In the genomic region with DNA sequence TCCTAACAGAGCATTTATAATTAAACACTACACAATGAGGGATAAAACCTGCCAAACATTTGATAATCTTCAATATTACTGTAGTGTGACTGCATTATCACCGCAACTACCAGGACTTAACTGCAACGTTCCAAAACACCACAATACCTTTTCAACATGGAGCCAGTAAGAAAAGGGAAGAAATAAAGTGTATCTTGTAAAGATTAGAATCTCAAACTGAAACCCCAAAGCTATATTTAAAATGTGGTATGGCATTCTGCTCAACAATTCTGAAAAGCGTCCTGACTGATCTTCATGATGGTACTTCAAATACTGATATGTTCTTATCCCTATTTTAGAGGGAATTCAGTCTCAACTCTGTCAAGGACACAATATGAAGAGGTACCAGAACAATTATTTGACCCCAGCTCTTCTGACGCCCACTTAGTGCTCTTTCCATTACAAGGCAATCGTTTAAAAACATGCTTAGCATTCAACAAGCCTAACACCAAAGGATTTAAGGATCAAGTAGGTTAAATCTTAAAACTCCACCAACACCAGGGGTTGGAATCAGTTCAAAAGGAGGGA, we compare ENCODE assay signal across 10 mouse cellular contexts. TPM values are rescaled to one million over a fixed set of nuclear protein-coding genes. Genes with fewer than 3 reads are reported as not detected.
DNase-seq lines count a peak whose midpoint lies in the region; ATAC-seq lines count a peak whose summit lies in the region.
"Had no signal": no experiment of that assay in that cellular context is flagged by ENCODE, and none has a peak within 500 bp of the region (broad histone marks: within the 10 kb centered on the region; RNA-seq: fewer than 3 reads in every experiment).

No protein-coding gene starts in this region.

- no peaks in the 10 kb centered on the region for H3K36me3 ChIP-seq in heart, embryonic 14.5 days (ENCODE audit: control insufficient read depth, insufficient read depth, low read length)
- no peaks in the 10 kb centered on the region for H3K36me3 ChIP-seq in embryonic facial prominence, embryonic 13.5 days
- H3K36me3 ChIP-seq in hindbrain, embryonic 16.5 days (ENCODE audit: control insufficient read depth, insufficient read depth, low read length): no peaks in the 10 kb centered on the region
- H3K36me3 ChIP-seq in midbrain, embryonic 14.5 days (ENCODE audit: control insufficient read depth, insufficient read depth, low read length): no peaks in the 10 kb centered on the region

- peaks cover 7 to 14% of the 10 kb centered on the region in 2 experiments for H3K4me1 ChIP-seq in heart, embryonic 14.5 days (ENCODE audit: control insufficient read depth in 2 of 2, insufficient read depth in 2 of 2, low read length in 2 of 2)
- H3K4me1 ChIP-seq in embryonic facial prominence, embryonic 13.5 days: peaks cover 17% of the 10 kb centered on the region
- H3K4me1 ChIP-seq in hindbrain, embryonic 16.5 days (ENCODE audit: control insufficient read depth, insufficient read depth, low read depth, low read length): peaks cover 12% of the 10 kb centered on the region
- 0 out of 2 replicates have a peak, but pooled peaks cover 4% of the 10 kb centered on the region for H3K4me1 ChIP-seq in midbrain, embryonic 14.5 days (ENCODE audit: control insufficient read depth, insufficient read depth, low read length)

- peak overlapping the region in 1 of 2 experiments; percentile 78; a peak in 2 of 4 replicates for H3K4me3 ChIP-seq in heart, embryonic 14.5 days (ENCODE audit: control insufficient read depth in 1 of 2, insufficient read depth in 1 of 2, low read depth in 1 of 2, low read length in 2 of 2)
- peak overlapping the region; percentile 83 for H3K4me3 ChIP-seq in embryonic facial prominence, embryonic 13.5 days
- peak overlapping the region; percentile 89 for H3K4me3 ChIP-seq in hindbrain, embryonic 16.5 days (ENCODE audit: low read length)
- H3K4me3 ChIP-seq in midbrain, embryonic 14.5 days (replicated peaks; ENCODE audit: low read depth, low read length): peak overlapping the region; percentile 68

- WGBS in heart, embryonic 14.5 days: 41% methylated on average over 5 of the region's 5 CpGs
- WGBS in embryonic facial prominence, embryonic 13.5 days: 58% methylated on average over 5 of the region's 5 CpGs
- 52% methylated on average over 5 of the region's 5 CpGs for WGBS in hindbrain, embryonic 16.5 days
- WGBS in midbrain, embryonic 14.5 days: 48% methylated on average over 5 of the region's 5 CpGs

- H3K9me3 ChIP-seq in heart, embryonic 14.5 days (ENCODE audit: control insufficient read depth, low read length): no peaks in the 10 kb centered on the region
- H3K9me3 ChIP-seq in embryonic facial prominence, embryonic 13.5 days: no peaks in the 10 kb centered on the region
- no peaks in the 10 kb centered on the region for H3K9me3 ChIP-seq in hindbrain, embryonic 16.5 days (ENCODE audit: control insufficient read depth, low read length)
- no peaks in the 10 kb centered on the region for H3K9me3 ChIP-seq in midbrain, embryonic 14.5 days (ENCODE audit: control insufficient read depth, low read length)

- ATAC-seq in heart, embryonic 14.5 days (ENCODE audit: insufficient number of reproducible peaks, insufficient read depth, low FRiP score, low read depth): no peak
- no peak for ATAC-seq in embryonic facial prominence, embryonic 13.5 days (ENCODE audit: insufficient number of reproducible peaks, insufficient read depth, low FRiP score, low TSS enrichment, low read depth)
- ATAC-seq in hindbrain, embryonic 16.5 days: no peak
- ATAC-seq in midbrain, embryonic 14.5 days (ENCODE audit: low FRiP score, low TSS enrichment): no peak

- no peaks in the 10 kb centered on the region for H3K27me3 ChIP-seq in heart, embryonic 14.5 days (ENCODE audit: control insufficient read depth, insufficient read depth, low read length)
- peaks cover 32% of the 10 kb centered on the region for H3K27me3 ChIP-seq in embryonic facial prominence, embryonic 13.5 days
- H3K27me3 ChIP-seq in hindbrain, embryonic 16.5 days (replicated peaks; ENCODE audit: control insufficient read depth, insufficient read depth, low read length): 0 out of 2 replicates have a peak, but pooled peaks cover 2% of the 10 kb centered on the region
- peaks cover 3% of the 10 kb centered on the region; the same call in 1 of the 2 replicates for H3K27me3 ChIP-seq in midbrain, embryonic 14.5 days (ENCODE audit: control insufficient read depth, insufficient read depth, low read length)

- H3K4me2 ChIP-seq in heart, embryonic 14.5 days (ENCODE audit: low read length): peak overlapping the region; percentile 91
- H3K4me2 ChIP-seq in embryonic facial prominence, embryonic 13.5 days: peak overlapping the region; percentile 90
- peak overlapping the region; percentile 68 for H3K4me2 ChIP-seq in hindbrain, embryonic 16.5 days (ENCODE audit: low read length)
- H3K4me2 ChIP-seq in midbrain, embryonic 14.5 days (ENCODE audit: low read length): peak overlapping the region; percentile 75

- H3K27ac ChIP-seq in heart, embryonic 14.5 days (replicated peaks in 1 of 2; ENCODE audit: control insufficient read depth in 1 of 2, insufficient read depth in 1 of 2, low read depth in 2 of 2, low read length in 2 of 2): no peak overlapping the region
- no peak overlapping the region for H3K27ac ChIP-seq in embryonic facial prominence, embryonic 13.5 days
- no peak overlapping the region for H3K27ac ChIP-seq in hindbrain, embryonic 16.5 days (ENCODE audit: low read depth, low read length)
- no peak overlapping the region for H3K27ac ChIP-seq in midbrain, embryonic 14.5 days (replicated peaks; ENCODE audit: low read depth, low read length)

- DNase-seq in heart, adult 8-10 months (ENCODE audit: low spot score): no peak
- no peak for DNase-seq in midbrain, embryonic 14.5 days
- no peak for DNase-seq in urinary bladder, postnatal 36 days (ENCODE audit: low spot score in 2 of 2)
- DNase-seq in B cell, adult 2 months: no peak
- DNase-seq in retina, postnatal 1 day: no peak
- DNase-seq: cerebellum, adult 18-20 months; kidney, adult 9 months had no signal

- H3K9ac ChIP-seq in heart, embryonic 14.5 days (ENCODE audit: low read length): peak overlapping the region; percentile 92
- 0 out of 2 replicates have a peak overlapping the region, but pooled peaks have one; percentile 85 for H3K9ac ChIP-seq in embryonic facial prominence, embryonic 13.5 days
- H3K9ac ChIP-seq in hindbrain, embryonic 16.5 days (ENCODE audit: low read depth, low read length): 0 out of 2 replicates have a peak overlapping the region, but pooled peaks have one; percentile 1
- peak overlapping the region; percentile 87; the same call in 1 of the 2 replicates for H3K9ac ChIP-seq in midbrain, embryonic 14.5 days (replicated peaks; ENCODE audit: low read length)

RNA-seq across cellular contexts. Expression of a gene that starts 1.5 kb away (rescaled TPM):
- polyA plus RNA-seq in heart, embryonic 14.5 days (2014; fragmentation: Nextera tagmentation; extraction: Ambion mirVana): 15.4 and 15.5 TPM in 2 replicates
- total RNA-seq in heart, adult 8-10 months (2022): 10 to 100 TPM; 16.7 to 20.8 (median 18.6) TPM
- polyA plus RNA-seq in embryonic facial prominence, embryonic 13.5 days (2015; fragmentation: Nextera tagmentation; extraction: Ambion mirVana): 12.3 and 15.2 TPM in 2 replicates
- polyA plus RNA-seq in hindbrain, embryonic 16.5 days (2015; fragmentation: Nextera tagmentation; extraction: Ambion mirVana): 17.9 and 36.4 TPM in 2 replicates
- polyA plus RNA-seq in midbrain, embryonic 14.5 days (2014; fragmentation: Nextera tagmentation; extraction: Ambion mirVana): 36.2 and 38.1 TPM in 2 replicates

Comparison
In these comparisons a context has a peak if more than half of its experiments do, and no peak if none do; other contexts are left out.
1. H3K9ac ChIP-seq: peak in every context shown above with its lines; median percentile 92 in heart, embryonic 14.5 days; 87 in midbrain, embryonic 14.5 days; 85 in embryonic facial prominence, embryonic 13.5 days; 1 in hindbrain, embryonic 16.5 days.